Mouse (Mus musculus) mature B cell (primary cell): ENCODE measurements around the gene Sec14l1.

Experiments used
- in situ Hi-C: fragments of 300-500 bp; cut with MboI; formaldehyde crosslinking; loops from 2 replicates; pipeline ENCODE4 v1.14.3; 2019

The Sec14l1 gene

DNA sequence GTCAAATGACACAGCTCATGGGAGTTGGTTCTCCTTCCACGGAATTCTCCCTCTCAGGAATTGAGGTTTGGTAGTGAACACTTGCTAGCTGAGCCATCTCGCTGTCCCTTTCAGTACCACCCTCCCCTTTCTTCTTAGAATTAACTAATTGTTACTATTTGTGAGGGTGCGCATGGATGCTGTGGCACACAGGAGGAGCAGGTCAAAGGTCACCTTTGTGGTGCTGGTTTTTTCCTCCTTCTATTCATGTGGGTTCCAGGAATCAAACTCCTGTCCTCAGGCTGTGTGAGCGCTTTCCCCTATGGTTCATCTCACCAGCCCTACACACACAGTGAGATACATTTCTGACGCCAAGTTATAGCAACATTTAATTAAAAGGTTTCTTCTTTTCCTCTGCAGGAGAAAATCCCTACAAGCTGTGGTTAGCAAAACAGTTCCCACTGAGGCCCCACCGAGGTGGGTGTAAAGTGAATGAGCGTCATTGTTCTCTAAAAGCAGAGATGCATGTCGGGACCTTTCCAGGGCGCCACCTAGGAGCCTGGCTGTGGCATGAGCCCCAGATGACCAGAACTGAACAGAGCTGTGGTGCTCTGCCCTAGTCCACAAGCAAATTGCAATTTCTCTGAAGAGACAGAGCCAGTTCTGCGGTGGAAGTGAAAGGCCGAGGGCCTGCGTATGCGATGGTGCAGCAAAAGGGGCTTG, 8.2 kb upstream of the Sec14l1 start:
- in situ Hi-C loops: no loop called here

DNA sequence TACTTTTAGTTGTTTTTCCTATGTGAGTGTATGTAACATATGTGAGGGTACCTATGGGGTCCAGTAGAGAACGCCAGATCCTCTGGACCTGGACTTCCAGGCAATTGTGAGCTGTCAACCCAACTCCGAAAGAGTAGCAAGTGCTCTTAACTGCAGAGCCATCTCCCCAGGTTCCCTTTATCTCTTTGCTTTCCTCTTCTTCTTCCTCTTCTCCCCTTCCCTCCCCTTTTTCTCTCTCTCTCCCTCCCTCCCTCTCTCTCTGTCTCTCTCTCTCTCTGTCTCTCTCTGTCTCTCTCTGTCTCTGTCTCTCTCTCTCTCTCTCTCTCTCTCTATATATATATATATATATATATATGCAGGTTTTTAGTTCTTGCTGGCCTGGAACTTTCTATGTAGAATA, 7.1 kb upstream of the Sec14l1 start:
- in situ Hi-C loops: no loop called here

GRCm38 (mm10) chr11:117108595-117108994, 6.4 kb upstream of the Sec14l1 start:
- in situ Hi-C loops: no loop called here

DNA sequence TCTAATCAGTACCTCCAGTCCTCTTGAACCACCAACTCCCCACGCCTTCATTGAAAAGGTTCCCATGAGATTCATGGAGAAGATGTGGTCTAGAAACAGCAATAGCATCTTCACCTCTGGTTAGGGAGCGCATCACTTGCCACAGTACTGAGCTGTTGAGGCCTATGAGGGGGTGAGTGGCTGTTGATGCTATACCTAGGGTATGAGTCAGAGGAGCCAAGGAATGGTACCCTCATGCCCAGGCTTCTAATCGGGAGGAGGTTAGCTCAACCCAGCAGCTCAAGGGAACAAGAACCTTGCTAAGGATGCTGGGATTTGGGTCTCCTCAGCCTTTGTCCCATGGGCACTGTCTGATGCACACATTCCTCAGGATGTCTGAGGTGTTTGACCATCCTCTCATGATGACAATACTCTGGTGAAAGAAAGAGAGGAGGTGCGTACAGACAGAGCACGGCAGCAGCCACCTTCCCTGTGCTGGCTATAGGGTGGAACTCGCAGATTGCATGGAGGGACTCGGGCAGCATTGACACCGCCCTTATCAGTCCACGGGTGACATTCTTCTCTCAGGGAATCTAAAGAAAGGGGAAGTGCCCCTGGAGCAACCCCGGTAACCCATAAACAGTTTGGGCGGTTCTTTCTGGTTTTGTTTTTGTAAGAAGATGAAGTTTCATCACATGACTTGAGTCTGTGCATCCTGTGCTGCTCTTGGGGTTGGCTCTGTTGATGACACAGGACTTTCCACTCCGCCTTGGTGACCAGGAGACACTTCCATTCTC, 5.6 kb upstream of the Sec14l1 start:
- in situ Hi-C loops: no loop called here

DNA sequence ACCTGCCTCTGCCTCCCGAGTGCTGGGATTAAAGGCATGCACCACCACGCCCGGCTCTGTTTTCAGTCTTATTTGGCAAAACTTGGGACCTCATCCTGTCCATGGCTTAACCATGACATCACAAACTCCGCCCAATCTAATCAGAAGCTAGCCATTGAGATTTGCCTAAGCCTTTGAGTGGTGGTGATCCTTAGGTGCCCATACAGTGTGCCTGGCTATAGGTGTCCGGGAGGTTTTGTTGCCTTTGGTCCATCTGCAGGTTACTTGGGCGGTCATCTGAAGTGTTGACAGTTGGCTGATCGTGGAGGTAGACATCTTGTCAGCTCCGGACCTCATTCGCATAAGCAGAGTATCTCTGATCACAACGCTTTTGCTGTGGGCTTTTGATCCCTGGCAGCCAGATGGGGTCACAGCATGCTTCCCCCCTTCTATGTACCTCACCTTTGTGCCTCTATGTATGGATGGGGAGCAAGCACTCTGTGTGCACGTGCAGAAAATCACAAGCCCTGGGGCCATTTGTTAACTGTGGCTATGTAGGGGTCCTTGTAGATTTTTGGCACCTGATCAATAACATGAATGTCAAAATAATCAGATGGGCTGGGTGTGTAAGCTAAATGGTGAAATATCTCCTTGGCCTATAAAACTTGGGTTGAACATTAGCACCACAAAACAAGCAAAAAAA, 2.9 kb upstream of the Sec14l1 start:
- in situ Hi-C loops: no loop called here

- in situ Hi-C loops: no loop called here
Observed at GRCm38 (mm10) chr11:117112649-117113051, 2.3 kb upstream of the Sec14l1 start.

DNA sequence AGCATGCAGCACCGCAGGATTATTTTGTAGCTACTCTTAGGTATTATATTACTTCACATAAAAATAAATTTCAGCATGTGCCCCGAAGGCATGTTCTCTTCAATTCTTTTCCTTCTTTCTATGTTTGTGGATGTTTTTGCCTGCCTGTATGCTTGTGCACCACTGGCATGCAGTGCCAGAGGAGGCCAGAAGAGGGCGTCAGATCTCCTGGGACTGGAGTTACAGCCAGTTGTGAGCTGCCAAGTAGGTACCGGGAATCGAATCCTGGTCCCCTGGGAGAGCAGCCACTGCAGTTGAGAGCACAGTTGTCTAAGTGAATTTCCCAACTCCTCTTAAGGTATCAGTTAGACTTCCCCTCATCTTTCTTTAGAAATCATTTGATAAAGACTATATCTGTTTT, 1.6 kb upstream of the Sec14l1 start:
- in situ Hi-C loops: no loop called here

- in situ Hi-C loops: no loop called here
Observed at GRCm38 (mm10) chr11:117114231-117114591, 757 bp upstream of the Sec14l1 start.

GRCm38 (mm10) chr11:117115346-117116219, 615 bp downstream of the Sec14l1 start:
- in situ Hi-C loops: loop anchor here (5.0 kb wide), 1 partner anchor 38 kb away; no protein-coding TSS in a partner anchor

GRCm38 (mm10) chr11:117116350-117117303, 1.7 kb downstream of the Sec14l1 start:
- in situ Hi-C loops: loop anchor here (5.0 kb wide), 1 partner anchor 39 kb away; no protein-coding TSS in a partner anchor

DNA sequence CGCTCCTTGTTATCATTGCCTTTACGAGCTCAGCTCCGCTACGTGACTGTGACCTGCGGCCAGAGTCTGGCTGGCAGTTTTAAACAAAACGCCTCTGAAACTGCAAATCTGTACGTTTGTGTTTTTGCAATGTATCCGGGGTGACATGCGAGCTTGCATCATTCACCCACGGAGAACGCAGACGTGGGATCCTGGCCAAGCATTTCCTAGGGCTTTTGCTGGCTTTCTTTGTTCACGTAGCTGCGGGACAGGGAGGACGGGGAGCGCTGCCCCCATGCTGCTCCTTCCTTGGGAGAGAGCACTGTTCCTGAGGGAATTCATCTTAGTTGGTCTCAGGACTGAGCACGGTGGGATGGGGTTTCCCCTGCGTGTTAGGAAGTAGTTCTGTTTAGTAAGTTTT, 2.4 kb downstream of the Sec14l1 start:
- in situ Hi-C loops: loop anchor here (5.0 kb wide), 1 partner anchor 40 kb away; no protein-coding TSS in a partner anchor

DNA sequence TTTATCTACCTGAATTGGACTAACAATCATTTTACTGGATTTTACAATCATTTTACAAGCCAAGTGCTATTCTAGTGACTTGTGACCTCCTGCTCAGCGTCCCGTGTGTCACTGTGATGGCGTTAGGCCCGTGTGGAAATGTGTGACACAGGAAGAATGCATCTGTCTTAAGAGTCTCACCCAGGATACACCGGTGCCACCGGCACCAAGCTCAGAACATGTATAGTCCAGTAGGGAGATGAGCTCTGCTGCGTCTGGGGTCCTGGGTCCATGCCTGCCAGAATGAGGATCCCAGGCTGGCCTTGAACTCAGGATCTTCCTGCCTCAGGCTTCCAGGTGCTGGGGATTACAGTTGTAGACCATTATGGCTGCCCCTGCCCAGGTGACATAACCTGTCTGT, 2.8 kb downstream of the Sec14l1 start:
- in situ Hi-C loops: loop anchor here (5.0 kb wide), 1 partner anchor 40 kb away; no protein-coding TSS in a partner anchor

GRCm38 (mm10) chr11:117118248-117118647, 3.3 kb downstream of the Sec14l1 start:
- in situ Hi-C loops: loop anchor here (5.0 kb wide), 1 partner anchor 41 kb away; no protein-coding TSS in a partner anchor

GRCm38 (mm10) chr11:117118721-117119321, 3.9 kb downstream of the Sec14l1 start:
- in situ Hi-C loops: loop anchor here (5.0 kb wide), 1 partner anchor 42 kb away; no protein-coding TSS in a partner anchor

GRCm38 (mm10) chr11:117119723-117120122, 4.8 kb downstream of the Sec14l1 start:
- in situ Hi-C loops: loop anchor here (5.0 kb wide), 1 partner anchor 42 kb away; no protein-coding TSS in a partner anchor

- in situ Hi-C loops: no loop called here
Observed at GRCm38 (mm10) chr11:117120285-117121163, 5.6 kb downstream of the Sec14l1 start.

- in situ Hi-C loops: no loop called here
Observed at GRCm38 (mm10) chr11:117121164-117121535, 6.2 kb downstream of the Sec14l1 start.

DNA sequence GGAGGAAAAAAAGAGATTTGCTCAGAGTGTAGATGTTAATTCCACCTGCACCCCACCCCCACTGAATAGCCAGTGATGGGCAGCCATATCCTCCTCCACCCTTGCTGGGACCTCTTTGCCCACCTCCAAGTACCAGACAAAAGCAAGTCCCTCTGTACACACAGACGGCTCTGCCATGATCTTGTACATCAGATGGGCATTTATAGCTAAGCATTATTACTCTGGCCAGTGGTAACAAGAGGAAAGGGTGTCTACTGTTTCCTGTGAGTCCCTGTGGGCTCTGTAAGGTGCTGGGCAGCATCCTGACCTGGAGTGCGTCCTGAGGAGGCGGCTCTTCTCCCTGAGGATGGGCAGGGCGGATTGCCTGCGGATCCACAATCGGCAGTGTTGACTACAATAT, 7.0 kb downstream of the Sec14l1 start:
- in situ Hi-C loops: no loop called here
